Mouse (Mus musculus): ENCODE results near the gene Cfap45.

DNA sequence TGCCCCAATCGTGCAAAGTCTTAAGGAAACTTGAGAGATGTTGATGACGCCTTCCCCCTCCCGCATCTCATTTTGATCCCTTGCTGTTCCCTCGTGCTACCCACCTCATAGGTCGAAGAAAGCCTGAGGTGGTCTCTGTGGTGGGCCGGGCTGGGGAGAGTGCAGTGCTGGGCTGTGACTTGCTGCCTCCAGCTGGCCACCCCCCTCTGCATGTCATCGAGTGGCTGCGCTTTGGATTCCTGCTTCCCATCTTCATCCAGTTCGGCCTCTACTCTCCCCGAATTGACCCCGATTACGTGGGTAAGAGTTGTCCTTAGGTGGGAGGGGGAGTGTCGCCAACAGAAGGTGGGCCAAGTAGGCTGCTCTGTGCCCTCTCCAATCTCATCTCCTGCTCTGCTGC lies 35.9 kb upstream of the Cfap45 start:
- TF ChIP-seq ETS1 (IDR thresholded peaks at IDR 0.05; ENCODE audit: low read depth, low read length) (no peak), CHD1 (IDR thresholded peaks at IDR 0.05; ENCODE audit: low read depth, low read length) (no peak), BHLHE40 (IDR thresholded peaks at IDR 0.05; ENCODE audit: borderline replicate concordance, low read depth, low read length) (no peak), CTCF (IDR thresholded peaks at IDR 0.05 in 2 of 3, conservative IDR thresholded peaks at IDR 0.05 in 1 of 3; ENCODE audit: control insufficient read depth in 1 of 3, insufficient read depth in 1 of 3, low read depth in 2 of 3, low read length in 3 of 3, poor library complexity in 1 of 3, severe bottlenecking in 1 of 3) (no peak), POLR2AphosphoS2 (IDR thresholded peaks at IDR 0.05; ENCODE audit: low read length) (no peak), ZNF384 (IDR thresholded peaks at IDR 0.05; ENCODE audit: low read depth, low read length) (no peak), ZC3H11A (IDR thresholded peaks at IDR 0.05; ENCODE audit: low read depth, low read length) (no peak), USF1 (IDR thresholded peaks at IDR 0.05; ENCODE audit: low read depth, low read length) (no peak)
